ENCODE assay signal across 12 mouse cellular contexts in the genomic region with DNA sequence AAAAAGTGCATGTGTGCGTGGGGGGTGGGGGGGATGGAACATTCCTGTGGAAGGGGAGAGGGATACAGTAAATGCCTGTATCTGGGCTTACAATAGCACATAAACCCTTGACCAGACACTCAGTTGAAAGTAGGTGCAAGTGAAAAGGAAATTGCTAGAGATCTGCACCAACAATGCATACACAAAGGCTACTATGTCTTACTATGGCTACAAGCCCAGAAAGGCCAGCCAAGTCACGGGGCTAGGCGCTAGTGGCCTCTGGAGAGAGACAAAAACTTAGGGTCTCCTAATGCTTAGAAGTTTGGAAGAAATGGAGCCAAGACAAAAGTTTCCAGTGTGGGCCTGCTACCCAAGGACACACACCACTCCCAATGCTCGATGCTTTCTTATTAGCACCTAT.
"Had no signal": no experiment of that assay in that cellular context is flagged by ENCODE, and none has a peak within 500 bp of the region (broad histone marks: within the 10 kb centered on the region; RNA-seq: fewer than 3 reads in every experiment).

No protein-coding gene starts in this region.

- H3K9me3 ChIP-seq: intestine, embryonic 15.5 days; liver, embryonic 13.5 days; midbrain, embryonic 13.5 days; neural tube, embryonic 12.5 days had no signal

- H3K27ac ChIP-seq: intestine, embryonic 15.5 days; layer of hippocampus, adult 2 months; liver, embryonic 13.5 days; midbrain, embryonic 13.5 days; neural tube, embryonic 12.5 days had no signal

- H3K36me3 ChIP-seq: liver, embryonic 13.5 days had no signal

- H3K9ac ChIP-seq: intestine, embryonic 15.5 days; liver, embryonic 13.5 days; liver, postnatal 0 days; midbrain, embryonic 13.5 days; neural tube, embryonic 12.5 days had no signal

- H3K27me3 ChIP-seq: intestine, embryonic 15.5 days; liver, embryonic 13.5 days; midbrain, embryonic 13.5 days; neural tube, embryonic 12.5 days had no signal

- DNase-seq: kidney, adult 18-20 months; kidney, postnatal 10 days; kidney, postnatal 4 days; liver; liver, embryonic 13.5 days; liver, postnatal 0 days; thymus, adult 18-20 months; thymus, postnatal 14 days had no signal

- H3K4me3 ChIP-seq: intestine, embryonic 15.5 days; layer of hippocampus, adult 2 months; liver, embryonic 13.5 days; midbrain, embryonic 13.5 days; neural tube, embryonic 12.5 days had no signal

- ATAC-seq: intestine, embryonic 15.5 days; liver, postnatal 0 days; midbrain, embryonic 13.5 days had no signal

- H3K4me2 ChIP-seq: intestine, embryonic 15.5 days; liver, embryonic 13.5 days; midbrain, embryonic 13.5 days; neural tube, embryonic 12.5 days had no signal

- H3K4me1 ChIP-seq: intestine, embryonic 15.5 days; liver, embryonic 13.5 days; midbrain, embryonic 13.5 days; neural tube, embryonic 12.5 days had no signal
